Mouse (Mus musculus) G1E (cell line): ENCODE data around the gene Tnmd. TPM values are rescaled to one million over a fixed set of nuclear protein-coding genes. Genes with fewer than 3 reads are reported as not detected.

ENCODE experiments used
- ATAC-seq: 2 replicates; pipeline ENCODE4 v1.8.0; 2016; ENCODE audit warnings: mild to moderate bottlenecking; ENCODE audit not compliant: insufficient number of reproducible peaks, poor library complexity, low FRiP score, severe bottlenecking; ENCODE audit errors: extremely low read depth
- DNase-seq: peaks from one replicate; pipeline ENCODE4 v3.0.0; 2012; ENCODE audit warnings: low spot score
- H3K27me3 ChIP-seq: 2 replicates; pipeline ENCODE4 v1.6.1; 2012; ENCODE audit warnings: mild to moderate bottlenecking, low read length, inconsistent platforms; ENCODE audit not compliant: insufficient read depth
- H3K36me3 ChIP-seq: replicated peaks from 2 replicates; pipeline ENCODE3; 2012; ENCODE audit warnings: mild to moderate bottlenecking, inconsistent platforms
- H3K4me1 ChIP-seq: 2 replicates; pipeline ENCODE4 v1.6.1; 2012; ENCODE audit warnings: low read depth, low read length, inconsistent platforms, mixed read lengths; ENCODE audit not compliant: insufficient read depth
- H3K4me3 ChIP-seq: 2 replicates; pipeline ENCODE4 v1.5.1; 2012; ENCODE audit warnings: low read depth, mild to moderate bottlenecking, inconsistent platforms, low read length, moderate library complexity, mixed read lengths
- H3K9me3 ChIP-seq: replicated peaks from 2 replicates; pipeline ENCODE4 v1.6.1; 2012; ENCODE audit warnings: inconsistent platforms
- CTCF ChIP-seq: IDR thresholded peaks from 2 replicates; pipeline ENCODE4 v1.5.1; 2012; ENCODE audit warnings: low read depth, low read length, inconsistent platforms, mixed read lengths
- GATA1 ChIP-seq: IDR thresholded peaks from 2 replicates; pipeline ENCODE4 v1.6.1; 2012; ENCODE audit warnings: borderline replicate concordance, low read length, inconsistent platforms, mixed read lengths
- GATA2 ChIP-seq: IDR thresholded peaks from 2 replicates; pipeline ENCODE4 v1.6.1; 2012; ENCODE audit warnings: low read depth, low read length, inconsistent platforms, borderline replicate concordance
- POLR2AphosphoS5 ChIP-seq: IDR thresholded peaks from 2 replicates; pipeline ENCODE4 v1.6.1; 2012; ENCODE audit warnings: low read depth, low read length, inconsistent platforms; ENCODE audit not compliant: insufficient replicate concordance
- TAL1 ChIP-seq: conservative IDR thresholded peaks from 2 replicates; pipeline ENCODE4 v1.6.1; 2012; ENCODE audit warnings: low read depth, low read length, inconsistent platforms, mixed read lengths
- polyA plus RNA-seq: library from polyadenylated mRNA; stranded (reverse); fragments of >175 nt; gene quantifications from 2 replicates; pipeline ENCODE4 v1.2.3, GENCODE M21; 2012
- total RNA-seq, 2 experiments: library from RNA; stranded (forward) in 1 of 2; stranded (reverse) in 1 of 2; fragments of 200-1000 nt in 1 of 2; fragments of >200 nt in 1 of 2; fragmentation: Nextera tagmentation in 1 of 2; gene quantifications; 2 replicates each; pipeline ENCODE4 v1.2.3; 2014 to 2017

Gene Tnmd
- total and polyA plus RNA-seq, 3 experiments = not detected

DNA sequence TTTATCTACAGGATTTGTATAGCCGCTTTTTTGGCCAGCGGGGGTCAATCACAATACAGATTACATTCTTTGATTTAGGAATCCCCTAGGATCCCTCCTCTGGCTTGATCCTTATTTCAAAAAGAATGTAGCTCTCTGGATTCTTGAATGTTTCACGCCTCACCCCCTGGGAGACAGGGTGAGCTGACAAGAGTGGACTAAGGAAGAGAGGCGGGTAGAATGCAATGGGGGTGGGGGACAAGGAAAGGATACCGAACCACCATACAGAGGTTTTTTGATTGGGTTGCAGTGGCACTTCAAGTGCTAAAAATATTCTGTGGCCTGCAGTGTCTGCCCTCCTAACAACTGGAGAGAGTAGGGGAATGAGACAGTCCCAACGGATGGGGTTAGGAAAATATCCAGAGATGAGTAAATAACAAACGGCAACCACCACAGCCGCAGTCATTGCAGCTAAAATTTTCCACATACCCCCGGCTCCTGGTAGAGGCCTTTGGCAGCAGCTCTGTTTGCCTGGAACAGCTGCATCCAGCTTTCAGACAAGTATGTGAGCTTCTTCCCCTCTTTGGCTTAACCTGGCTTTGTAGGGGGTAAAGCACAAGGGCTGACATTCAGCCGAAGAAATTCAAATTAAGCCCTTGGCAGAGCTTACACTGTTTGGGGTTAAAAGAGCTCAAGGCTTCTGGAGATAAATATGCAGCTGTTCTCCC is 60.8 kb downstream of the Tnmd start:
- ATAC-seq (no peak), DNase-seq (no peak)
- TF ChIP-seq GATA2 (no peak), CTCF (no peak), TAL1 (no peak), POLR2AphosphoS5 (no peak), GATA1 (no peak)
- H3K4me1 ChIP-seq = no peaks in the 10 kb centered on the region
- H3K9me3 ChIP-seq = no peaks in the 10 kb centered on the region
- no peak overlapping the region for H3K4me3 ChIP-seq
- H3K36me3 ChIP-seq = no peaks in the 10 kb centered on the region
- H3K27me3 ChIP-seq = no peaks in the 10 kb centered on the region

DNA sequence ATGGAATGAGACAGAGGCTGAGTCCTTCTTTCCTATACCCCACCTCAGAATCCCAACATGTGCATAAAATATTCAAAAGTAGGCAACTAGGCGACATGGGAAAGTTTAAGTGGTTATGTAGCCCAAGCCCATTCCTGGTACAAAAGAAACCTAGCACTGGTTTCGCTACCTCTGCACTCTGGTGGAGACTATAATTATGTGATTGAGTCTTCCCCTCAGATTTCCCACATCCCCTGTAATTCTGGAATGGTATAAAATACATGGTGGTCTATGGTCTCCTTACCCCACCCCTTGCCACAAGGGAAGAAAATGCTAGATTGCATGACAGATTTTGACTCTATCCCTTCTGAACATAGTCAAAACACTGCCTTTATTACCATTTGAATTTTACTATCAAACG is 62.2 kb downstream of the Tnmd start:
- no peak for DNase-seq
- TF ChIP-seq CTCF (no peak), POLR2AphosphoS5 (no peak), GATA2 (no peak), TAL1 (no peak), GATA1 (no peak)
- H3K9me3 ChIP-seq = no peaks in the 10 kb centered on the region

DNA sequence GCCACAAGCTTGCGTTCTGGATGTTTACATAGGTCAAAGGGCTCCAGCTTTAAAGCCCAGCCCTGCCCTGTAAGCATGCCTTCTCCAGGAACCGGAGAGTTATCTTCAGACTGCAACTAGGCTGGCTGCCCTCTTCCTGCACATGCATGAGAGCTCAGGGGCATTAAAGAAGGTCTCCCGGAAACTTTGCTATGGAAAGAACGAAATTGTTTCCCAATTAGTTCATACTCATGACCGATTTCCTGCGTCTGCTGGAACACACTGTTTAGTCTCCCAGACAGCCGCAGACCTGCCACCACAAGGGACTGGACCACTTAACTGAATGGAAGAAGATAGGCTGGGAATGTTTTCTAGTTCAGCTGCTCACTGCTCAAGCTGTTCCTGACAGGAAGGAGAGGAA is 63.4 kb downstream of the Tnmd start:
- DNase-seq (no peak), ATAC-seq (no peak)
- H3K4me1 ChIP-seq = no peaks in the 10 kb centered on the region
- no peaks in the 10 kb centered on the region for H3K9me3 ChIP-seq
- no peak for TF ChIP-seq TAL1
- no peak for TF ChIP-seq POLR2AphosphoS5
- TF ChIP-seq CTCF = no peak
- TF ChIP-seq GATA1 = no peak
- no peak for TF ChIP-seq GATA2
- no peaks in the 10 kb centered on the region for H3K27me3 ChIP-seq
- no peak overlapping the region for H3K4me3 ChIP-seq
- H3K36me3 ChIP-seq = no peaks in the 10 kb centered on the region

More for the DNA sequence above, 62.2 kb downstream of the Tnmd start:
- Histone ChIP-seq H3K4me3 (no peak overlapping the region), H3K4me1 (no peaks in the 10 kb centered on the region), H3K27me3 (no peaks in the 10 kb centered on the region), H3K36me3 (no peaks in the 10 kb centered on the region)
- no peak for ATAC-seq

Other genes with a start within 250 kb of the Tnmd start
- gene Pcdh19, start 162.0 kb upstream of the Tnmd start, total RNA-seq (2014; fragmentation: Nextera tagmentation) = not detected in 2 replicates
- under 0.01 TPM in 2 replicates for gene Pcdh19, start 162.0 kb upstream of the Tnmd start, total RNA-seq (2017)
- gene Pcdh19, start 162.0 kb upstream of the Tnmd start, polyA plus RNA-seq = not detected in 2 replicates
- gene Tspan6, start 47.4 kb downstream of the Tnmd start, total RNA-seq (2014; fragmentation: Nextera tagmentation) = not detected in 2 replicates
- not detected in 2 replicates for gene Tspan6, start 47.4 kb downstream of the Tnmd start, total RNA-seq (2017)
- gene Tspan6, start 47.4 kb downstream of the Tnmd start, polyA plus RNA-seq = not detected in 2 replicates
- not detected in 2 replicates for gene Srpx2, start 57.4 kb downstream of the Tnmd start, total RNA-seq (2014; fragmentation: Nextera tagmentation)
- gene Srpx2, start 57.4 kb downstream of the Tnmd start, total RNA-seq (2017) = not detected in 2 replicates
- not detected in 2 replicates for gene Srpx2, start 57.4 kb downstream of the Tnmd start, polyA plus RNA-seq
- gene Sytl4, start 130.8 kb downstream of the Tnmd start, total RNA-seq (2014; fragmentation: Nextera tagmentation) = not detected in 2 replicates
- 0.05 and 0.12 TPM in 2 replicates for gene Sytl4, start 130.8 kb downstream of the Tnmd start, total RNA-seq (2017)
- not detected in 2 replicates for gene Sytl4, start 130.8 kb downstream of the Tnmd start, polyA plus RNA-seq
- gene Cstf2, start 208.2 kb downstream of the Tnmd start, total RNA-seq (2014; fragmentation: Nextera tagmentation) = 83.9 and 105 TPM in 2 replicates
- 81.0 and 104 TPM in 2 replicates for gene Cstf2, start 208.2 kb downstream of the Tnmd start, total RNA-seq (2017)
- 37.6 and 69.7 TPM in 2 replicates for gene Cstf2, start 208.2 kb downstream of the Tnmd start, polyA plus RNA-seq